In genomic region chr13:49189970-49190870, GRCm38 (mm10) we compare ENCODE assay signal across 8 mouse cellular contexts. TPM values are rescaled to one million over a fixed set of nuclear protein-coding genes. Genes with fewer than 3 reads are reported as not detected.
DNase-seq lines count a peak whose midpoint lies in the region; ATAC-seq and TF ChIP-seq lines count a peak whose summit lies in the region.
"Had no signal": no experiment of that assay in that cellular context is flagged by ENCODE, and none has a peak within 500 bp of the region (broad histone marks: within the 10 kb centered on the region; RNA-seq: fewer than 3 reads in every experiment).

No protein-coding gene starts in this region.

- H3K27ac ChIP-seq in bone marrow macrophage, adult 2 months (ENCODE audit: insufficient read depth, low read depth, low read length): peak overlapping the region; percentile 90
- peak overlapping the region; percentile 42 for H3K27ac ChIP-seq in heart, embryonic 13.5 days (replicated peaks)
- H3K27ac ChIP-seq: embryonic facial prominence, embryonic 12.5 days had no signal

- TF ChIP-seq POLR2A in bone marrow macrophage, adult 2 months (IDR thresholded peaks at IDR 0.05; ENCODE audit: borderline replicate concordance, low read depth, low read length): no peak

- H3K9ac ChIP-seq in heart, embryonic 13.5 days: peak overlapping the region; percentile 1
- H3K9ac ChIP-seq: embryonic facial prominence, embryonic 12.5 days had no signal

- peak; percentile 84 for DNase-seq in kidney, postnatal 10 days
- DNase-seq in lung, postnatal 10 days: peak; percentile 82
- no peak for DNase-seq in right cerebral cortex, adult 18-20 months
- DNase-seq in cerebellum, postnatal 14 days: no peak
- DNase-seq in urinary bladder, postnatal 25 days (ENCODE audit: low spot score): no peak

- 50% methylated on average over 12 of the region's 12 CpGs for WGBS in heart, embryonic 13.5 days

- H3K4me3 ChIP-seq in bone marrow macrophage, adult 2 months (ENCODE audit: insufficient read depth, low read length): peak overlapping the region; percentile 67
- no peak overlapping the region for H3K4me3 ChIP-seq in heart, embryonic 13.5 days
- H3K4me3 ChIP-seq: embryonic facial prominence, embryonic 12.5 days had no signal

- peaks cover 15% of the 10 kb centered on the region for H3K36me3 ChIP-seq in heart, embryonic 13.5 days

- no peak for TF ChIP-seq CTCF in bone marrow macrophage, adult 2 months (IDR thresholded peaks at IDR 0.05; ENCODE audit: low read depth, low read length)

- peak overlapping the region; percentile 99; the same call in 1 of the 2 replicates for H3K4me2 ChIP-seq in heart, embryonic 13.5 days
- H3K4me2 ChIP-seq: embryonic facial prominence, embryonic 12.5 days had no signal

- H3K4me1 ChIP-seq in bone marrow macrophage, adult 2 months (ENCODE audit: control insufficient read depth, insufficient read depth, low read length): peaks cover 65% of the 10 kb centered on the region
- peaks cover 59% of the 10 kb centered on the region for H3K4me1 ChIP-seq in heart, embryonic 13.5 days

- no peak for ATAC-seq in heart, embryonic 13.5 days (ENCODE audit: extremely low read depth, insufficient number of reproducible peaks, low FRiP score, low TSS enrichment)

- no peaks in the 10 kb centered on the region for H3K9me3 ChIP-seq in heart, embryonic 13.5 days
- H3K9me3 ChIP-seq: embryonic facial prominence, embryonic 12.5 days had no signal

- no peaks in the 10 kb centered on the region for H3K27me3 ChIP-seq in heart, embryonic 13.5 days (replicated peaks)
- H3K27me3 ChIP-seq: embryonic facial prominence, embryonic 12.5 days had no signal

RNA-seq across cellular contexts. Expression of gene Ninj1, which starts 2.9 kb away (rescaled TPM):
- 497 and 521 TPM in 2 replicates for polyA plus RNA-seq in bone marrow macrophage, adult 2 months (2012; ENCODE audit: insufficient read depth, insufficient read length, missing spikeins)
- polyA plus RNA-seq in heart, embryonic 13.5 days (2015; fragmentation: Nextera tagmentation; extraction: Ambion mirVana): 61.2 and 65.2 TPM in 2 replicates

RNA-seq across cellular contexts. Expression of gene Card19, which starts 25.6 kb away (rescaled TPM):
- 261 and 268 TPM in 2 replicates for polyA plus RNA-seq in bone marrow macrophage, adult 2 months (2012; ENCODE audit: insufficient read depth, insufficient read length, missing spikeins)
- polyA plus RNA-seq in heart, embryonic 13.5 days (2015; fragmentation: Nextera tagmentation; extraction: Ambion mirVana): 89.0 and 91.2 TPM in 2 replicates

RNA-seq across cellular contexts. Expression of gene Wnk2, which starts 42.4 kb away (rescaled TPM):
- not detected in 2 replicates for polyA plus RNA-seq in bone marrow macrophage, adult 2 months (2012; ENCODE audit: insufficient read depth, insufficient read length, missing spikeins)
- 0.98 and 1.5 TPM in 2 replicates for polyA plus RNA-seq in heart, embryonic 13.5 days (2015; fragmentation: Nextera tagmentation; extraction: Ambion mirVana)

RNA-seq across cellular contexts. Expression of gene Susd3, which starts 58.3 kb away (rescaled TPM):
- 139 and 143 TPM in 2 replicates for polyA plus RNA-seq in bone marrow macrophage, adult 2 months (2012; ENCODE audit: insufficient read depth, insufficient read length, missing spikeins)
- 1.2 and 1.9 TPM in 2 replicates for polyA plus RNA-seq in heart, embryonic 13.5 days (2015; fragmentation: Nextera tagmentation; extraction: Ambion mirVana)

Comparison
In these comparisons a context has a peak if more than half of its experiments do, and no peak if none do; other contexts are left out.
1. DNase-seq: peak in kidney, postnatal 10 days (single experiment) and lung, postnatal 10 days (single experiment); none in right cerebral cortex, adult 18-20 months (single experiment), cerebellum, postnatal 14 days (0 of 2) and urinary bladder, postnatal 25 days (single experiment).